Mouse (Mus musculus): ENCODE measurements around the gene Emp2.

DNA sequence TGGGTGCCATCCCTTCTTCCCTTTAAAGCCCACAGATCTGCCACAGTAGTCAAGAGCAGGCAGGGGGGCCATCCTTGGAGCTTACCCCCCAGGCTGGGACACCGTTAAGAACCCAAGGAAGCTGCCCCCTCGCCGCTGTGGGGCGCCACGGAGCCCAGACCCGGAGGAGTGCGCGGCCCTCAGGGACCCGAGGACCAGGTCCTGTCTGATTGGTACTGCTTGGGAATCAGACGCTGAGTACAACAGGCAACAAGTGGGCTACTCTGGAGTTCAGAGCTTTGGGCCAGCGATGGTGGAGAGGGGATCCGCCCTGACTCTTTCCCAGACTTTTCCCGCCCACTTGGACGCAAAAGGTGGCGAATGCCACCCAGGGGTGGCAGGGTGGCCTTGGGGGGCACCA lies 542 bp downstream of the Emp2 start:
- peak; percentile 37 for TF ChIP-seq CTCF (IDR thresholded peaks at IDR 0.05; ENCODE audit: low read depth, low read length)
- no peak for TF ChIP-seq EP300 (IDR thresholded peaks at IDR 0.05; ENCODE audit: insufficient read depth, low read depth, low read length)
